Mouse (Mus musculus): ENCODE data around the gene Apoa5. TPM values are rescaled to one million over a fixed set of nuclear protein-coding genes. Genes with fewer than 3 reads are reported as not detected.

The Apoa5 gene
- polyA plus RNA-seq, 1 experiment from 2014 or later, result 0.83 TPM

DNA sequence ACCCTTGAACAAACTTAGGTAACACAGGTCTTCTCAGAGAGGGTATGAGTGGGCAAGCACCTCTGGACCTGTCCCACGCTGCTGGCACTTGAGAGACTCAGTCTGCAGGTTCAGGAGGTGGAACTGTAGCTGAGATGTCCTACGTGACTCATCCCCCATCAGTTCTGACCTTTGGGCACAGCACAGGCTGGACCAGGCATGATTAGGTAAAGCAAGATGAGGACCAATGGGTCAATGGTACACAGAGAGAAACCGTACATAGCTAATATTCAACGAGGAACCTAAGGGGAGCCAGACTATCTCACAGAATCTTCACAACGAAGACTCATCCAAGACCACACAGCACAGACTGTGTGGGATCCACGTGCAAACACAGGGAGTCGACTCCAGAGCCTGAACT is 29.6 kb upstream of the Apoa5 start:
- Histone ChIP-seq H3K36me3 (no peaks in the 10 kb centered on the region), H3K4me2 (no peak overlapping the region), H3K27ac (no peak overlapping the region), H3K9me3 (replicated peaks) (no peaks in the 10 kb centered on the region), H3K4me3 (replicated peaks) (no peak overlapping the region), H3K27me3 (no peaks in the 10 kb centered on the region), H3K4me1 (replicated peaks) (peaks cover 14% of the 10 kb centered on the region), H3K9ac (no peak overlapping the region)
- WGBS (ENCODE audit: insufficient replicate concordance), result 54% methylated on average over 7 of the region's 7 CpGs
- ATAC-seq (ENCODE audit: low read depth) (no peak), DNase-seq (no peak)

DNA sequence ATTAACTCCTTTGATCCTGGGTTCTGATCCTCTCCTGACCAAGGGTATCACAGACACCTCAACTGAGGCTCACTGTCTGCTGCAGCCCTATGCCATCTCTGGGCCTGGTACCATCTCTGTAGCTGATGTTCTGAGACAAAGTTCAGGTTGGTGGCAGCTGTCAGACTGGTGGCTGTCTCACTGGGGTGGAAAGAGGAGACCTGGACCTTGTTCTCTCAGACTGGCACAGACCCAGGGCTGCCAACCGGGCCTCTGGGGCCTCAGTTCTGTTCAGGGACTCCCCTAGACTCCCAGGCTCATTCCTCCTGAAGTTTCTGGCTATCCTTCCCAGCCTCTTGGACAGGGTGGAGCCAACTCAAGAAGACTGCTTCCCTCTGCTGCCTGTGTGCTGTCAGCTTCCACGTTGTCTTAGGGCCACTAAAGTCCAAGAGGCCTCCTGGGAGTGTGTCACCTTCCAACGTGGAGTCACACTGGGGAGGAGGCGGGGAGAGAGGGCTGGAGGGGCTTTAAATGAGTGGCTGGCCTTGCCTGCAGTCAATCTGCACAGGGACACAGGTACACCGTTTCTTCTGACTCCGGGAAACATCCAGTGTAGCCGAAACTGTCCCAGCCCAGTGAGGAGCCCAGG is 27.8 kb upstream of the Apoa5 start, which contains the start of gene Apoa4:
Gene Apoa4 (plus strand): TSS at position 171 of the 628 bp plus-strand sequence.
- Histone ChIP-seq H3K27me3 (no peaks in the 10 kb centered on the region), H3K4me1 (replicated peaks) (peaks cover 7% of the 10 kb centered on the region), H3K4me3 (replicated peaks) (no peak within 1 kb of the TSS), H3K4me2 (no peak within 1 kb of the TSS), H3K9ac (no peak within 1 kb of the TSS), H3K36me3 (no peaks in the 10 kb centered on the region), H3K9me3 (replicated peaks) (no peaks in the 10 kb centered on the region), H3K27ac (no peak within 1 kb of the TSS)
- no peak for ATAC-seq (ENCODE audit: low read depth)
- no peak for DNase-seq
- WGBS (ENCODE audit: insufficient replicate concordance), result 51% methylated on average over 7 of the region's 7 CpGs

GRCm38 (mm10) chr9:46241818-46242217 is 26.6 kb upstream of the Apoa5 start:
- Histone ChIP-seq H3K4me3 (replicated peaks) (no peak overlapping the region), H3K4me1 (replicated peaks) (no peaks in the 10 kb centered on the region), H3K9ac (no peak overlapping the region), H3K4me2 (no peak overlapping the region), H3K27me3 (no peaks in the 10 kb centered on the region), H3K36me3 (no peaks in the 10 kb centered on the region), H3K27ac (no peak overlapping the region), H3K9me3 (replicated peaks) (no peaks in the 10 kb centered on the region)
- no peak for DNase-seq
- ATAC-seq (ENCODE audit: low read depth), result no peak
- 44% methylated on average over 2 of the region's 2 CpGs for WGBS (ENCODE audit: insufficient replicate concordance)

- H3K4me2 ChIP-seq, result no peak overlapping the region
- no peaks in the 10 kb centered on the region for H3K9me3 ChIP-seq (replicated peaks)
- ATAC-seq (ENCODE audit: low read depth) (no peak), DNase-seq (no peak)
- H3K9ac ChIP-seq, result no peak overlapping the region
- H3K4me3 ChIP-seq (replicated peaks), result no peak overlapping the region
- H3K27ac ChIP-seq, result no peak overlapping the region
- no peaks in the 10 kb centered on the region for H3K4me1 ChIP-seq (replicated peaks)
- no peaks in the 10 kb centered on the region for H3K27me3 ChIP-seq
- WGBS (ENCODE audit: insufficient replicate concordance), result 61% methylated on average over 4 of the region's 4 CpGs
- H3K36me3 ChIP-seq, result no peaks in the 10 kb centered on the region
Observed at GRCm38 (mm10) chr9:46243122-46243521, 25.3 kb upstream of the Apoa5 start.

GRCm38 (mm10) chr9:46243584-46243983 is 24.8 kb upstream of the Apoa5 start:
- WGBS (ENCODE audit: insufficient replicate concordance), result 52% methylated on average over 8 of the region's 8 CpGs
- ATAC-seq (ENCODE audit: low read depth) (no peak), DNase-seq (no peak)
- Histone ChIP-seq H3K9ac (no peak overlapping the region), H3K9me3 (replicated peaks) (no peaks in the 10 kb centered on the region), H3K4me2 (no peak overlapping the region), H3K36me3 (no peaks in the 10 kb centered on the region), H3K27me3 (no peaks in the 10 kb centered on the region), H3K27ac (no peak overlapping the region), H3K4me1 (replicated peaks) (no peaks in the 10 kb centered on the region), H3K4me3 (replicated peaks) (no peak overlapping the region)

- Histone ChIP-seq H3K9me3 (replicated peaks) (no peaks in the 10 kb centered on the region), H3K27me3 (no peaks in the 10 kb centered on the region), H3K4me1 (replicated peaks) (no peaks in the 10 kb centered on the region), H3K4me2 (no peak overlapping the region), H3K9ac (no peak overlapping the region), H3K36me3 (no peaks in the 10 kb centered on the region), H3K4me3 (replicated peaks) (no peak overlapping the region), H3K27ac (no peak overlapping the region)
- ATAC-seq (ENCODE audit: low read depth), result no peak
- DNase-seq, result no peak
- WGBS (ENCODE audit: insufficient replicate concordance), result 25% methylated on average over 11 of the region's 11 CpGs
Observed at GRCm38 (mm10) chr9:46246752-46247324, 21.6 kb upstream of the Apoa5 start.

DNA sequence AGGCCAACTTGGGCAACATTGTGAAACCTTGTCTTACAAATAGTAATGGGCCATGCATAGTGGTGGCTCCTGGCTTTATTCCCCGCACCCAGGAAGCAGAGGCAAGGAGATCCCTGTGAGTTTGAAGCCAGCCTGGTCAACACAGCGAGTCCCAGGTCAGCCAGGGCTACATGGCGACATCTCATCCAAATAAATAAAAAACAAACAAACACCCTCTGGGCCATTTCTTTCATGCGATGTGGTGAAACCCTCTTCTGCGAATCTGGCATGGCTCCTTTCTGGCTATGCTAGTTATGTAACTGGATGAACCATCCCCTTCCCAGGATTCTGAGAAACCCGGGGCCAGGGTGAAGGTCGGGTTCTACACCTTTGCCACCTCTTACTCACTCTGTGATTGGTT is 12.3 kb upstream of the Apoa5 start:
- no peak overlapping the region for H3K4me2 ChIP-seq
- DNase-seq (no peak), ATAC-seq (ENCODE audit: low read depth) (no peak)
- H3K36me3 ChIP-seq, result no peaks in the 10 kb centered on the region
- H3K4me1 ChIP-seq (replicated peaks), result 0 out of 2 replicates have a peak, but pooled peaks cover 4% of the 10 kb centered on the region
- H3K4me3 ChIP-seq (replicated peaks), result no peak overlapping the region
- whole genome bisulfite sequencing (ENCODE audit: insufficient replicate concordance), result 70% methylated on average over 7 of the region's 7 CpGs
- no peaks in the 10 kb centered on the region; the same call in 1 of the 2 replicates for H3K27me3 ChIP-seq
- H3K27ac ChIP-seq, result no peak overlapping the region
- no peak overlapping the region for H3K9ac ChIP-seq
- H3K9me3 ChIP-seq (replicated peaks), result no peaks in the 10 kb centered on the region

GRCm38 (mm10) chr9:46256658-46257385 is 11.6 kb upstream of the Apoa5 start:
- Histone ChIP-seq H3K36me3 (no peaks in the 10 kb centered on the region), H3K4me1 (replicated peaks) (0 out of 2 replicates have a peak, but pooled peaks cover 4% of the 10 kb centered on the region), H3K27me3 (no peaks in the 10 kb centered on the region; the same call in 1 of the 2 replicates), H3K9ac (no peak overlapping the region), H3K4me3 (replicated peaks) (no peak overlapping the region), H3K27ac (no peak overlapping the region), H3K4me2 (no peak overlapping the region), H3K9me3 (replicated peaks) (no peaks in the 10 kb centered on the region)
- DNase-seq (no peak), ATAC-seq (ENCODE audit: low read depth) (no peak)
- 64% methylated on average over 10 of the region's 10 CpGs for WGBS (ENCODE audit: insufficient replicate concordance)

DNA sequence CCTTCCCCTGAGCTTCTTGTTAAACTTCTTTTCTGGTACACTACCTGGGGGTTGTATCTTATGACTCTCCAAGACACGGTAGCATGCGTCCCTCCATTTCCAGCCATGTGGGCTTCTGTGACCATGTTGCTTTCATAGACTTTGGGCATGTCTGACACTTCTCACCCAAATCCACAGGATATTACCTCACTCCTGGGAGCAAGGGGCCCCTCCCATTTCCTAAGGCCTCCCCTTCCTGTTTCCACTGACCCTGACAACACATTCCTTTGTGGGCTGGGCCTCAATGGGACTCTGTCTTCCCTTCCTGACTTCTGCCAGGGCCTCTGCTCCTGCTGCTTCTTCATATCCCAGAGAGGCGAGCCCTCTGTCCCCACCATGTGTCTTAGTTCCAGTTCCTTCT is 10.9 kb upstream of the Apoa5 start:
- Histone ChIP-seq H3K36me3 (no peaks in the 10 kb centered on the region), H3K4me1 (replicated peaks) (0 out of 2 replicates have a peak, but pooled peaks cover 4% of the 10 kb centered on the region), H3K4me3 (replicated peaks) (no peak overlapping the region), H3K27ac (no peak overlapping the region), H3K4me2 (no peak overlapping the region), H3K27me3 (no peaks in the 10 kb centered on the region; the same call in 1 of the 2 replicates), H3K9ac (no peak overlapping the region), H3K9me3 (replicated peaks) (no peaks in the 10 kb centered on the region)
- DNase-seq (no peak), ATAC-seq (ENCODE audit: low read depth) (no peak)
- 54% methylated on average over 3 of the region's 3 CpGs for WGBS (ENCODE audit: insufficient replicate concordance)

DNA sequence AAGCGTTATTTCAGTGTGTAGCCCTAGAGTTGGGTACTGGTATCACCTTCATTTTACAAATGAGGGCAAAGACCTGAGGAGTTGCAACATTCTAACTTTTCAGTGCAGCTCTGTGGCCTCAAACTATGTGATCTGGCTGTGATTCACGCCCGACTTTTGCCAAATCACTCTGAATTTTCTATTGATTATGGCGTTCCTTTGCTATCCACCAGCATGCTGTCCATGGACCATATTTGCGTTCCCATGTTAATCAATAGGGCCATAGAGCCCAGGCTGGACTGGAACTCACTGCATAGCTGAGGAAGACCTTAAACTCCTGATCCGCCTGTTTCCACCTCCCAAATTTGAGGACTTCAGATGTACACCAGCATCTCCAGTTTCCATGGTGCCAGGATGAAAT is 9.3 kb upstream of the Apoa5 start:
- H3K4me3 ChIP-seq (replicated peaks), result no peak overlapping the region
- H3K36me3 ChIP-seq, result no peaks in the 10 kb centered on the region
- DNase-seq (no peak), ATAC-seq (ENCODE audit: low read depth) (no peak)
- 73% methylated on average over 6 of the region's 6 CpGs for WGBS (ENCODE audit: insufficient replicate concordance)
- no peak overlapping the region for H3K4me2 ChIP-seq
- 0 out of 2 replicates have a peak, but pooled peaks cover 4% of the 10 kb centered on the region for H3K4me1 ChIP-seq (replicated peaks)
- no peak overlapping the region for H3K27ac ChIP-seq
- no peak overlapping the region for H3K9ac ChIP-seq
- H3K9me3 ChIP-seq (replicated peaks), result no peaks in the 10 kb centered on the region
- H3K27me3 ChIP-seq, result no peaks in the 10 kb centered on the region

- Histone ChIP-seq H3K27me3 (no peaks in the 10 kb centered on the region), H3K4me2 (no peak overlapping the region), H3K4me1 (replicated peaks) (0 out of 2 replicates have a peak, but pooled peaks cover 4% of the 10 kb centered on the region), H3K36me3 (no peaks in the 10 kb centered on the region), H3K4me3 (replicated peaks) (no peak overlapping the region), H3K9me3 (replicated peaks) (no peaks in the 10 kb centered on the region), H3K9ac (no peak overlapping the region), H3K27ac (no peak overlapping the region)
- DNase-seq (no peak), ATAC-seq (ENCODE audit: low read depth) (no peak)
- 64% methylated on average over 7 of the region's 7 CpGs for WGBS (ENCODE audit: insufficient replicate concordance)
Observed at GRCm38 (mm10) chr9:46261131-46261530, 7.3 kb upstream of the Apoa5 start.

All from liver, embryonic 13.5 days (tissue).